Mouse (Mus musculus) ES-Bruce4 (cell line): ENCODE measurements around the gene Phyh. TPM values are rescaled to one million over a fixed set of nuclear protein-coding genes. Genes with fewer than 3 reads are reported as not detected.

Experiments
- H3K27ac ChIP-seq: 2 replicates; pipeline ENCODE4 v1.5.1; 2012; ENCODE audit warnings: low read length, inconsistent platforms; ENCODE audit not compliant: insufficient read depth
- H3K27me3 ChIP-seq: 2 replicates; pipeline ENCODE4 v1.6.1; 2012; ENCODE audit warnings: mild to moderate bottlenecking, low read length, inconsistent platforms; ENCODE audit not compliant: control insufficient read depth, poor library complexity, insufficient read depth, severe bottlenecking
- H3K36me3 ChIP-seq: 2 replicates; pipeline ENCODE4 v1.6.1; 2012; ENCODE audit warnings: inconsistent platforms, mild to moderate bottlenecking, low read length, moderate library complexity; ENCODE audit not compliant: control insufficient read depth, poor library complexity, insufficient read depth, severe bottlenecking
- H3K4me1 ChIP-seq: one replicate; pipeline ENCODE4 v1.8.1; 2011; ENCODE audit warnings: low read length; ENCODE audit not compliant: control insufficient read depth, insufficient read depth
- H3K4me3 ChIP-seq: 2 replicates; pipeline ENCODE4 v1.5.1; 2011; ENCODE audit warnings: low read depth, mild to moderate bottlenecking, low read length
- H3K9ac ChIP-seq: 2 replicates; pipeline ENCODE4 v1.6.1; 2012; ENCODE audit warnings: low read depth, mild to moderate bottlenecking, inconsistent platforms; ENCODE audit not compliant: poor library complexity, severe bottlenecking
- H3K9me3 ChIP-seq: replicated peaks from 2 replicates; pipeline ENCODE4 v1.6.1; 2012; ENCODE audit warnings: mild to moderate bottlenecking, low read length, inconsistent platforms; ENCODE audit not compliant: control insufficient read depth, poor library complexity, insufficient read depth, severe bottlenecking
- CTCF ChIP-seq: IDR thresholded peaks from one replicate; pipeline ENCODE4 v1.8.1; 2011; ENCODE audit warnings: low read depth, low read length
- EP300 ChIP-seq: IDR thresholded peaks from 2 replicates; pipeline ENCODE4 v1.6.1; 2011; ENCODE audit warnings: low read depth, low read length; ENCODE audit not compliant: insufficient read depth
- POLR2A ChIP-seq: IDR thresholded peaks from one replicate; pipeline ENCODE4 v1.8.1; 2011; ENCODE audit warnings: low read length; ENCODE audit not compliant: insufficient read depth
- polyA plus RNA-seq: library from polyadenylated mRNA; stranded (reverse); fragments of >200 nt; gene quantifications from 2 replicates; pipeline ENCODE4 v1.2.4, GENCODE M21; 2011; ENCODE audit warnings: low read depth; ENCODE audit not compliant: missing spikeins, insufficient read depth, insufficient read length

Gene Phyh
- polyA plus RNA-seq, 1 experiment: 54.2 TPM

GRCm38 (mm10) chr2:4908771-4909315, 10.0 kb upstream of the Phyh start:
- Histone ChIP-seq H3K36me3 (peaks cover 29% of the 10 kb centered on the region), H3K9me3 (peaks cover 7% of the 10 kb centered on the region; the same call in 1 of the 2 replicates), H3K4me3 (no peak overlapping the region), H3K4me1 (no peaks in the 10 kb centered on the region), H3K9ac (no peak overlapping the region), H3K27ac (no peak overlapping the region), H3K27me3 (no peaks in the 10 kb centered on the region)
- TF ChIP-seq EP300 (no peak), CTCF (no peak), POLR2A (no peak)

GRCm38 (mm10) chr2:4909909-4910308, 8.9 kb upstream of the Phyh start:
- Histone ChIP-seq H3K36me3 (peaks cover 26% of the 10 kb centered on the region), H3K4me3 (no peak overlapping the region), H3K9ac (no peak overlapping the region), H3K9me3 (peaks cover 7% of the 10 kb centered on the region; the same call in 1 of the 2 replicates), H3K4me1 (no peaks in the 10 kb centered on the region), H3K27me3 (no peaks in the 10 kb centered on the region), H3K27ac (no peak overlapping the region)
- TF ChIP-seq CTCF (no peak), EP300 (no peak), POLR2A (no peak)

- TF ChIP-seq EP300 (no peak), CTCF (no peak), POLR2A (no peak)
- H3K4me3 ChIP-seq: no peak overlapping the region
- no peak overlapping the region for H3K9ac ChIP-seq
- H3K9me3 ChIP-seq: peaks cover 7% of the 10 kb centered on the region; the same call in 1 of the 2 replicates
- peaks cover 26% of the 10 kb centered on the region for H3K36me3 ChIP-seq
- no peaks in the 10 kb centered on the region for H3K27me3 ChIP-seq
- H3K27ac ChIP-seq: no peak overlapping the region
- H3K4me1 ChIP-seq: no peaks in the 10 kb centered on the region
Measured at GRCm38 (mm10) chr2:4910521-4910920, 8.3 kb upstream of the Phyh start.

- peaks cover 7% of the 10 kb centered on the region for H3K4me1 ChIP-seq
- no peaks in the 10 kb centered on the region; the same call in 1 of the 2 replicates for H3K36me3 ChIP-seq
- H3K4me3 ChIP-seq: no peak overlapping the region
- peaks cover 7% of the 10 kb centered on the region; the same call in 1 of the 2 replicates for H3K9me3 ChIP-seq
- no peak overlapping the region for H3K9ac ChIP-seq
- H3K27ac ChIP-seq: no peak overlapping the region
- H3K27me3 ChIP-seq: no peaks in the 10 kb centered on the region
- TF ChIP-seq CTCF (no peak), EP300 (no peak), POLR2A (no peak)
Measured at GRCm38 (mm10) chr2:4913949-4914348, 4.9 kb upstream of the Phyh start.

GRCm38 (mm10) chr2:4916037-4916436, 2.8 kb upstream of the Phyh start:
- peaks cover 7% of the 10 kb centered on the region; the same call in 1 of the 2 replicates for H3K9me3 ChIP-seq
- peak overlapping the region; percentile 52 for H3K9ac ChIP-seq
- peaks cover 9% of the 10 kb centered on the region for H3K4me1 ChIP-seq
- peak overlapping the region; percentile 61 for H3K4me3 ChIP-seq
- H3K36me3 ChIP-seq: no peaks in the 10 kb centered on the region
- no peaks in the 10 kb centered on the region for H3K27me3 ChIP-seq
- TF ChIP-seq CTCF: no peak
- TF ChIP-seq EP300: peak; percentile 52; the same call in 1 of the 2 replicates
- TF ChIP-seq POLR2A: peak; percentile 11
- H3K27ac ChIP-seq: 0 out of 2 replicates have a peak overlapping the region, but pooled peaks have one; percentile 53

GRCm38 (mm10) chr2:4917326-4918021, 1.3 kb upstream of the Phyh start:
- no peak for TF ChIP-seq EP300
- TF ChIP-seq CTCF: peak; percentile 44
- no peak for TF ChIP-seq POLR2A
- H3K9me3 ChIP-seq: peaks cover 6% of the 10 kb centered on the region; the same call in 1 of the 2 replicates
- peaks cover 9% of the 10 kb centered on the region for H3K4me1 ChIP-seq
- no peaks in the 10 kb centered on the region for H3K27me3 ChIP-seq
- no peaks in the 10 kb centered on the region for H3K36me3 ChIP-seq
- H3K4me3 ChIP-seq: 0 out of 2 replicates have a peak overlapping the region, but pooled peaks have one; percentile 5
- 0 out of 2 replicates have a peak overlapping the region, but pooled peaks have one; percentile 3 for H3K27ac ChIP-seq
- 0 out of 2 replicates have a peak overlapping the region, but pooled peaks have one; percentile 32 for H3K9ac ChIP-seq
